Mouse (Mus musculus): ENCODE data around the gene Grap.

DNA sequence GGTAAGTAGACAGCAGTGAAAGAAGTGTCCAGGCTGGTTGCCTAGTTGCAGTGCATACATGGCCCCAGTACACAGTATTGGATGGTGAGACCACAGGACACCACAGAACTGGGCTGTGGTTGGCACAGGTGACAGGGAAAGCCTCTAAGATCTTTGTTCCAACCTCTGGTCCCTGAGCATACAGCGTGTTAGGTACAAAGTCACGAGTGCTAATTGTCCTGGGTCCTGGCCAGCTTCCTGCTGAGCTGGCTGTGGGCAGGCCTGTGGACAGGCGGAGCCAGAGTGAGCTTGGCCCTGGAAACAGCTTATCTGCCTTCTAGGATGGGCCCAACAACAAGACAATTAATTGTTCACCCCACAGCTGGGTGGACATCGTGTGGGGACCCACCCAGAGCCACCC is 46.9 kb downstream of the Grap start:
- TF ChIP-seq CTCF (IDR thresholded peaks at IDR 0.05; ENCODE audit: low read depth, low read length) (no peak), POLR2AphosphoS5 (IDR thresholded peaks at IDR 0.05; ENCODE audit: insufficient replicate concordance, low read depth, low read length) (no peak), TAL1 (conservative IDR thresholded peaks at IDR 0.05; ENCODE audit: low read depth, low read length) (no peak)
